Mouse (Mus musculus) ZHBTc4 (cell line): ENCODE data around the gene Scyl1.
A peak's percentile ranks its signal among the peaks of the same experiment; 100 is the strongest.

Source experiments
- DNase-seq: peaks from one replicate; pipeline ENCODE4 v3.0.0-alpha.2; 2011; ENCODE audit warnings: low read depth, low spot score

The Scyl1 gene

GRCm38 (mm10) chr19:5787920-5788319, 16.7 kb upstream of the Scyl1 start:
- DNase-seq = no peak

GRCm38 (mm10) chr19:5787128-5787635, 16.0 kb upstream of the Scyl1 start:
- peak; percentile 94 for DNase-seq

- DNase-seq = peak; percentile 93
These were observed 15.4 kb upstream of the Scyl1 start for GRCm38 (mm10) chr19:5786441-5787114.

GRCm38 (mm10) chr19:5784958-5785577, 13.8 kb upstream of the Scyl1 start:
- DNase-seq = no peak

GRCm38 (mm10) chr19:5782121-5782520, 10.9 kb upstream of the Scyl1 start:
- no peak for DNase-seq

- DNase-seq = no peak
These were observed 10.3 kb upstream of the Scyl1 start for GRCm38 (mm10) chr19:5781532-5781931.

- peak; percentile 77 for DNase-seq
These were observed 9.0 kb upstream of the Scyl1 start for GRCm38 (mm10) chr19:5780203-5780602.

- DNase-seq = peak; percentile 61
These were observed 7.1 kb upstream of the Scyl1 start for GRCm38 (mm10) chr19:5778312-5778711.

- DNase-seq = no peak
These were observed 6.3 kb upstream of the Scyl1 start for GRCm38 (mm10) chr19:5777387-5778032.

GRCm38 (mm10) chr19:5770311-5770710, 908 bp downstream of the Scyl1 start:
- no peak for DNase-seq

- DNase-seq = no peak
These were observed 3.9 kb downstream of the Scyl1 start for GRCm38 (mm10) chr19:5767271-5767670.

- no peak for DNase-seq
These were observed 8.1 kb downstream of the Scyl1 start for GRCm38 (mm10) chr19:5763163-5763562.

- DNase-seq = no peak
These were observed 12.3 kb downstream of the Scyl1 start for GRCm38 (mm10) chr19:5758878-5759403.

- DNase-seq = peak; percentile 35
These were observed 14.1 kb downstream of the Scyl1 start for GRCm38 (mm10) chr19:5756991-5757636.

- peak; percentile 47 for DNase-seq
These were observed 14.8 kb downstream of the Scyl1 start for GRCm38 (mm10) chr19:5756321-5756985.

- DNase-seq = peak; percentile 63
These were observed 19.5 kb downstream of the Scyl1 start for GRCm38 (mm10) chr19:5751742-5752141.

- peak; percentile 59 for DNase-seq
These were observed 20.3 kb downstream of the Scyl1 start for GRCm38 (mm10) chr19:5750951-5751350.

- no peak for DNase-seq
These were observed 21.7 kb downstream of the Scyl1 start for GRCm38 (mm10) chr19:5749476-5749875.

GRCm38 (mm10) chr19:5746907-5747363, 24.3 kb downstream of the Scyl1 start:
- peak; percentile 61 for DNase-seq

GRCm38 (mm10) chr19:5745756-5746710, 25.2 kb downstream of the Scyl1 start:
- DNase-seq = peak; percentile 62
